Mouse (Mus musculus) CH12.LX (cell line): Measurements from ENCODE around the gene Actr5. TPM values are rescaled to one million over a fixed set of nuclear protein-coding genes. Genes with fewer than 3 reads are reported as not detected.

Experiments
- DNase-seq: peaks from one replicate; pipeline ENCODE4 v3.0.0-alpha.2; 2013; ENCODE audit errors: extremely low read depth
- H3K27ac ChIP-seq: 2 replicates; pipeline ENCODE4 v1.5.1; 2012; ENCODE audit warnings: low read depth, mild to moderate bottlenecking, control low read depth, moderate library complexity; ENCODE audit not compliant: insufficient read depth
- H3K27me3 ChIP-seq: replicated peaks from 2 replicates; pipeline ENCODE3; 2012; ENCODE audit warnings: inconsistent platforms
- H3K36me3 ChIP-seq, 2 experiments: replicated peaks in 1 of 2; 2 replicates each; pipeline versions ENCODE3 to v1.6.1; 2012; ENCODE audit warnings: inconsistent platforms in 1 of 2, low read length in 1 of 2, mild to moderate bottlenecking in 1 of 2, mixed read lengths in 1 of 2, moderate library complexity in 1 of 2; ENCODE audit not compliant: control insufficient read depth in 1 of 2, insufficient read depth in 1 of 2
- H3K4me1 ChIP-seq, 2 experiments: 2 replicates each; pipeline ENCODE4 v1.6.1; 2012; ENCODE audit warnings: inconsistent platforms in 1 of 2, moderate library complexity in 1 of 2; ENCODE audit not compliant: insufficient read depth in 2 of 2, control insufficient read depth in 1 of 2
- H3K4me2 ChIP-seq: 2 replicates; pipeline ENCODE4 v1.6.1; 2012; ENCODE audit warnings: low read depth, mild to moderate bottlenecking, control low read depth; ENCODE audit not compliant: poor library complexity, insufficient read depth, severe bottlenecking
- H3K4me3 ChIP-seq, 3 experiments: fragments of 150-350 bp in 1 of 3; sonication (generic) in 1 of 3; replicated peaks in 1 of 3; 2 replicates each; pipeline versions ENCODE3 to v1.5.1; 2011 to 2012; ENCODE audit warnings: low read depth in 2 of 3, low read length in 2 of 3, mild to moderate bottlenecking in 2 of 3, moderate library complexity in 2 of 3, control low read depth in 1 of 3, improper control_type of control experiment in 1 of 3, inconsistent platforms in 1 of 3, mixed read lengths in 1 of 3; ENCODE audit not compliant: poor library complexity in 1 of 3
- H3K79me2 ChIP-seq: replicated peaks from 2 replicates; pipeline ENCODE4 v1.6.1; 2012; ENCODE audit warnings: mild to moderate bottlenecking, moderate library complexity; ENCODE audit not compliant: control insufficient read depth, poor library complexity, insufficient read depth, severe bottlenecking; ENCODE audit errors: extremely low read depth
- H3K9ac ChIP-seq: 2 replicates; pipeline ENCODE4 v1.6.1; 2012; ENCODE audit warnings: low read depth, mild to moderate bottlenecking, control low read depth, moderate library complexity; ENCODE audit not compliant: insufficient read depth
- H3K9me3 ChIP-seq: replicated peaks from 2 replicates; pipeline ENCODE3; 2012; ENCODE audit warnings: low read length, inconsistent platforms, mixed read lengths
- BHLHE40 ChIP-seq: IDR thresholded peaks from 2 replicates; pipeline ENCODE4 v1.6.1; 2011; ENCODE audit warnings: mild to moderate bottlenecking, low read depth, low read length, improper control_type of control experiment
- CHD2 ChIP-seq: IDR thresholded peaks from 2 replicates; pipeline ENCODE4 v1.6.1; 2011; ENCODE audit warnings: low read length, improper control_type of control experiment
- CTCF ChIP-seq, 2 experiments: IDR thresholded peaks in 1 of 2; conservative IDR thresholded peaks in 1 of 2; 2 replicates each; pipeline ENCODE4 v1.5.1; 2011 to 2012; ENCODE audit warnings: low read depth in 2 of 2, low read length in 2 of 2, improper control_type of control experiment in 1 of 2, inconsistent platforms in 1 of 2, mild to moderate bottlenecking in 1 of 2, moderate library complexity in 1 of 2
- EP300 ChIP-seq: IDR thresholded peaks from 2 replicates; pipeline ENCODE4 v1.6.1; 2011; ENCODE audit warnings: low read length, improper control_type of control experiment
- ETS1 ChIP-seq: conservative IDR thresholded peaks from 2 replicates; pipeline ENCODE4 v1.6.1; 2012; ENCODE audit warnings: low read depth, mild to moderate bottlenecking, inconsistent platforms, low read length, improper control_type of control experiment, moderate library complexity
- GABPA ChIP-seq: IDR thresholded peaks from 2 replicates; pipeline ENCODE4 v1.6.1; 2012; ENCODE audit warnings: low read depth, low read length, improper control_type of control experiment, inconsistent platforms; ENCODE audit not compliant: insufficient replicate concordance
- JUND ChIP-seq: conservative IDR thresholded peaks from 2 replicates; pipeline ENCODE4 v1.6.1; 2011; ENCODE audit warnings: low read depth, low read length, improper control_type of control experiment
- MAX ChIP-seq: IDR thresholded peaks from 2 replicates; pipeline ENCODE4 v1.6.1; 2011; ENCODE audit warnings: low read length, improper control_type of control experiment
- MYC ChIP-seq: IDR thresholded peaks from 2 replicates; pipeline ENCODE4 v1.6.1; 2011; ENCODE audit warnings: low read depth, mild to moderate bottlenecking, improper control_type of control experiment, low read length
- POLR2A ChIP-seq: IDR thresholded peaks from 2 replicates; pipeline ENCODE4 v1.6.1; 2011; ENCODE audit warnings: low read depth, mild to moderate bottlenecking, improper control_type of control experiment, low read length
- POLR2AphosphoS2 ChIP-seq: IDR thresholded peaks from 2 replicates; pipeline ENCODE4 v1.6.1; 2011; ENCODE audit warnings: low read depth, low read length, improper control_type of control experiment
- SIN3A ChIP-seq: IDR thresholded peaks from 2 replicates; pipeline ENCODE4 v1.6.1; 2012; ENCODE audit warnings: low read length, improper control_type of control experiment, inconsistent platforms
- TCF12 ChIP-seq: IDR thresholded peaks from 2 replicates; pipeline ENCODE4 v1.6.1; 2014; ENCODE audit warnings: low read depth, mild to moderate bottlenecking, inconsistent platforms, low read length, improper control_type of control experiment
- UBTF ChIP-seq: IDR thresholded peaks from 2 replicates; pipeline ENCODE4 v1.6.1; 2012; ENCODE audit warnings: low read depth, mild to moderate bottlenecking, inconsistent platforms, low read length, improper control_type of control experiment, moderate library complexity
- USF2 ChIP-seq: conservative IDR thresholded peaks from 2 replicates; pipeline ENCODE4 v1.6.1; 2011; ENCODE audit warnings: low read depth, low read length, improper control_type of control experiment
- ZNF384 ChIP-seq: IDR thresholded peaks from 2 replicates; pipeline ENCODE4 v1.6.1; 2012; ENCODE audit warnings: low read depth, low read length, improper control_type of control experiment, inconsistent platforms
- dilution Hi-C: fragments of 300-500 bp; cut with MboI; formaldehyde crosslinking; loops from 2 replicates; pipeline ENCODE4 v1.14.3; 2020; ENCODE audit warnings: low sequenced_read_pairs; ENCODE audit not compliant: extremely low pct_unique_long_range_greater_than_20kb, extremely low pct_ligation_motif_present
- in situ Hi-C: fragments of 300-500 bp; cut with MboI; formaldehyde crosslinking; loops from 3 replicates; pipeline ENCODE4 v1.14.3; 2019; ENCODE audit warnings: low sequenced_read_pairs, low pct_ligation_motif_present, low pct_unique_long_range_greater_than_20kb, mixed read lengths
- polyA plus RNA-seq: library from polyadenylated mRNA; unstranded; fragments of >175 nt; gene quantifications from 2 replicates; pipeline ENCODE4 v1.2.1, GENCODE M21; 2012; ENCODE audit warnings: low read depth; ENCODE audit not compliant: insufficient read length
- total RNA-seq, 2 experiments: library from RNA; depleted of rRNA; stranded (reverse); fragments of 300-350 nt in 1 of 2; fragments of >200 nt in 1 of 2; gene quantifications; 2 replicates each; pipeline ENCODE4 v1.2.3; 2012 to 2014

Gene Actr5
- total and polyA plus RNA-seq, 3 experiments = 13.9 to 20.3 (median 19.8) TPM

- peaks cover 99% of the 10 kb centered on the region for H3K79me2 ChIP-seq
- TF ChIP-seq BHLHE40 (0 out of 2 replicates have a peak, but pooled peaks have one; percentile 11), CTCF (conservative IDR thresholded peaks at IDR 0.05 in 1 of 2, IDR thresholded peaks at IDR 0.05 in 1 of 2; ENCODE audit: low read depth in 2 of 2, low read length in 2 of 2) (no peak), POLR2AphosphoS2 (no peak), UBTF (no peak), EP300 (peak; percentile 29; the same call in 1 of the 2 replicates)
- no peak for DNase-seq
- H3K27me3 ChIP-seq = no peaks in the 10 kb centered on the region
- peak overlapping the region; percentile 34; the same call in 1 of the 2 replicates for H3K9ac ChIP-seq
- peaks cover 8% of the 10 kb centered on the region for H3K9me3 ChIP-seq
- peaks cover 31 to 73% of the 10 kb centered on the region in 2 experiments for H3K4me1 ChIP-seq
- peak overlapping the region; percentile 96 for H3K4me2 ChIP-seq
- dilution Hi-C loops = no loop called here
- H3K4me3 ChIP-seq = peak overlapping the region in 1 of 3 experiments; percentile 29
- H3K36me3 ChIP-seq = peaks cover 5 to 79% of the 10 kb centered on the region in 2 experiments
- H3K27ac ChIP-seq = peak overlapping the region; percentile 96
- in situ Hi-C loops = no loop called here
Measured at GRCm38 (mm10) chr2:158672829-158673228, 48.1 kb downstream of the Actr5 start.

GRCm38 (mm10) chr2:158673493-158673892 is 48.8 kb downstream of the Actr5 start:
- in situ Hi-C loops = no loop called here
- no peaks in the 10 kb centered on the region for H3K27me3 ChIP-seq
- dilution Hi-C loops = no loop called here
- peaks cover 31 to 78% of the 10 kb centered on the region in 2 experiments for H3K4me1 ChIP-seq
- peaks cover 8% of the 10 kb centered on the region for H3K9me3 ChIP-seq
- peak overlapping the region; percentile 96 for H3K27ac ChIP-seq
- TF ChIP-seq TCF12 (peak; percentile 98), BHLHE40 (peak; percentile 76), USF2 (no peak), MYC (peak; percentile 82), ETS1 (peak; percentile 88), CHD2 (0 out of 2 replicates have a peak, but pooled peaks have one; percentile 24), POLR2A (peak; percentile 26; the same call in 1 of the 2 replicates), ZNF384 (no peak)
- TF ChIP-seq, all 38 proteins: peak for 6
- Histone ChIP-seq H3K36me3 (peaks cover 5 to 77% of the 10 kb centered on the region in 2 experiments), H3K4me2 (peak overlapping the region; percentile 96), H3K79me2 (peaks cover 98% of the 10 kb centered on the region), H3K9ac (peak overlapping the region; percentile 34; the same call in 1 of the 2 replicates), H3K4me3 (peak overlapping the region in 1 of 3 experiments; percentile 22)
- peak; percentile 78 for DNase-seq

GRCm38 (mm10) chr2:158674131-158674530 is 49.4 kb downstream of the Actr5 start:
- DNase-seq = no peak
- dilution Hi-C loops = no loop called here

More at GRCm38 (mm10) chr2:158674131-158674530, 49.4 kb downstream of the Actr5 start:
- Histone ChIP-seq H3K4me1 (peaks cover 37 to 84% of the 10 kb centered on the region in 2 experiments), H3K4me3 (peak overlapping the region in 2 of 3 experiments; percentile 42 to 43), H3K36me3 (peaks cover 11 to 77% of the 10 kb centered on the region in 2 experiments), H3K27ac (peak overlapping the region; percentile 96), H3K79me2 (peaks cover 98% of the 10 kb centered on the region), H3K9me3 (peaks cover 8% of the 10 kb centered on the region), H3K9ac (peak overlapping the region; percentile 34), H3K27me3 (no peaks in the 10 kb centered on the region), H3K4me2 (peak overlapping the region; percentile 96)
- in situ Hi-C loops = no loop called here
- TF ChIP-seq TCF12 = peak; percentile 2; the same call in 1 of the 2 replicates
- 0 out of 2 replicates have a peak, but pooled peaks have one; percentile 17 for TF ChIP-seq SIN3A
- TF ChIP-seq UBTF = 0 out of 2 replicates have a peak, but pooled peaks have one; percentile 25
- no peak for TF ChIP-seq JUND
- TF ChIP-seq MYC = 0 out of 2 replicates have a peak, but pooled peaks have one; percentile 18
- peak; percentile 40; the same call in 1 of the 2 replicates for TF ChIP-seq MAX
- TF ChIP-seq GABPA = no peak
